Mouse (Mus musculus): ENCODE data around the gene Sdhaf4.

DNA sequence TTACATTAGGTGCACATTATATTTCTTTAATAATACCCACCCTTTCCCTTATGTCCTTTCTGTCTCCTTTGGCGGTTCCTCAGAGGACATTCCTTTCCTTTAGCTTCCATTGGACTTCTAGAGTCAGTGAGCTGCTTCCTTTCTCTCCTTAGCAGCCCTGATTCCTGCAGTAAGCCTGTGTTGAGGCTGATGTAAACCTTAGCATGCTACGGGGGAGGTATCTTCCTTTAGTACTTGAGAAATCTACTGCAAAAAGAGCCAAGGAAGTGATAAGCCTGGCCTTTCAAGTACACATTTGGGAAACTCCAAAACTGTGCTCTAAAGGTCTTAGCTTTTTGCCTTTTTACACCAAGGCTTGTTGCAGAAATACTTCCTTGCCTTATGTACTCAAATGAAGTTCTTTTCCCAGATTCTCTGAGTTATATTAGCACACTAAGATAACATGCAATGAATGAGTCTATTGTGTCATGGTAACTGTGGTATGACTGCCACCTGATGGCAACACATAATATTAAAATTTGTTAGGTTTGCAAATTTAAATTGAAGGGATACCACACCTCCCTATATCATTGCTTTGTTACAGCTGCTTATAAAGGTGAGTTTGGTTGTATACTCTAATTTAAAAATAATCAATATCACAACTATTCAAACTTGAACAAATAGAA, 28.4 kb upstream of the Sdhaf4 start:
- TF ChIP-seq KAT2A (IDR thresholded peaks at IDR 0.05; ENCODE audit: insufficient replicate concordance, low read length) (no peak), CTCF (conservative IDR thresholded peaks at IDR 0.05 in 1 of 2, IDR thresholded peaks at IDR 0.05 in 1 of 2; ENCODE audit: low read depth in 2 of 2, low read length in 2 of 2) (peak in 1 of 2 experiments; percentile 79; a peak in 2 of 4 replicates), GABPA (IDR thresholded peaks at IDR 0.05; ENCODE audit: insufficient replicate concordance, low read depth, low read length) (no peak)

All from CH12.LX (cell line).